Mouse (Mus musculus) c-Kit-negative CD71-positive TER-119-positive erythroid progenitor cells, embryonic 14.5 days (primary cell): ENCODE measurements around the gene Stpg2.
"Not testable (repeated sequence)": the region's sequence is repeated elsewhere in the genome, so short reads cannot be mapped to it uniquely, and the experiment has no call there.

ENCODE experiments used
- DNase-seq: peaks from one replicate; pipeline ENCODE4 v3.0.0-alpha.2; 2013; ENCODE audit warnings: low read depth, low spot score

Stpg2 gene

DNA sequence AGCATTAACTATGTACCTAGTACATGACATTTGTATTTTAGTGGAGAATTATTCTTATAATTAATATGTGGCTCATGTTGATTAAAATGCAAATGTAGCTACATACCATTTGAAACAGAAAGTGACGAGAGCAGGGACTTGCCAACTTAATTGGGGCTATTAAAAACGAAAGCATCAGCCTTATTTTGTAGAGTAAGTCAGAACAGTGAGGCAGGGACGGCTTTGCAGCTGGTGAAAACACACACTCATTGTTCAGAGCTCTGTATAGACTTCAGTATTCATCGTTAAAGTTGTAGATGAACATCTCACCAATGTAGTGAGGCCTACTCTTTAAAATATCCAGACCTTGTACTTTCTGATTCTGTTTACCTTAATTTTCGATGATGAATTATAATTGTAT lies 213.6 kb downstream of the Stpg2 start:
- DNase-seq, result no peak

DNA sequence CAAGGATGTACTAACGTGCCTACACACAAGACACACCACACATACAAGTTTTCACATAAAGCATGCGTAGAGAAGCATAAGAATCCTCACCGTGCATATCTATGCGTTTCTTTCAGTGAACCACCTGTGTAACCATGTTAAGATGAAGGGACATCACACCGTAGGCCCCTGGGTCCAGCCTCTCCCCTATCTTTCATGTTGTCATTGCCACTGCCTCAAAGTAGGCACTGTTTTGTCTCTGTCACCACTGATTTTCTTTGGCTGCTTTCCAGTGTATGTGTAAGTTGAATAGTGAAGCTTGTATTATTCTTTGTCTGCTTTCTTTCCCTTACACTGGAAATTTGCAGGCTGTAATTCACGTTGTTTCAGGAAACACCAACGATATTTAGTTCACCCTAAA lies 236.7 kb downstream of the Stpg2 start:
- DNase-seq, result no peak

DNA sequence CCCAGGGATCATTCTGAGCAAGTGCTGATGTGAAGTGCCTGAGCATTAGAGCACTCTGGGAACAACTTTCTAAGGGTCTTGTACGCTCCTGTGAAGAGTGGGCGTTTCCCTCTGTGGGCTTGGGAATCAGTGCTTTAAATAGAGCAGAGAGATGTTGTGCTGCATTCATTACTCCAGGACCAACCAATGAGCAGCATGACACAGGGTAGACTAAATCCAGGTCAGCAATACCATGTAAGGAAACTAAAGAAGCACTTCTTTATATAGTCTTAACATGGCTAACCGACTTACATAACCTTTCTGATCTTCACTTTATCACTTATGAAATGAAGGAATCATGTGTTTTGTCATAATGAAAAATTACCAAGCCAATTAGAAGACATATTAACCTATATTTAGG lies 290.4 kb downstream of the Stpg2 start:
- no peak for DNase-seq

GRCm38 (mm10) chr3:139502216-139502615 lies 296.7 kb downstream of the Stpg2 start:
- DNase-seq, result no peak

GRCm38 (mm10) chr3:139509275-139509985 lies 303.9 kb downstream of the Stpg2 start:
- DNase-seq, result no peak

DNA sequence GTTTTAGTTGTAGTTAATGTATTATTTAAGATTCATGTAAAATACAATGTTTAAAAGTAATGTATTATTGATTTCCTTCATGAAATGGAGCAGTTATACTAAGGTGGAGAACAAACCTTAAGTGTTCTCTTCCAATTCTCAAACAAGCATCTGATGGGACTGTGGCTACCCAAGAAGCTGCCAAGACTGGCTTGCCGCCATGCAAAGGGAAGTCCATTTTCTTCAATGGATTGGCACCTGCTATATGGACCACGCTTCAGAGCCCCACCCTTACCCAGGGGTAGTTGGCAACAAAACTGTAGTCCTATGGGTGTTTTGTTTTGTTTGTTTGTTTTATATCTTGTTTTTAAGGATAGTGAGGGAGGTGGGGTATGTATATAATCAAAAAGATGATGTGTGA lies 373.0 kb downstream of the Stpg2 start:
- no peak for DNase-seq

DNA sequence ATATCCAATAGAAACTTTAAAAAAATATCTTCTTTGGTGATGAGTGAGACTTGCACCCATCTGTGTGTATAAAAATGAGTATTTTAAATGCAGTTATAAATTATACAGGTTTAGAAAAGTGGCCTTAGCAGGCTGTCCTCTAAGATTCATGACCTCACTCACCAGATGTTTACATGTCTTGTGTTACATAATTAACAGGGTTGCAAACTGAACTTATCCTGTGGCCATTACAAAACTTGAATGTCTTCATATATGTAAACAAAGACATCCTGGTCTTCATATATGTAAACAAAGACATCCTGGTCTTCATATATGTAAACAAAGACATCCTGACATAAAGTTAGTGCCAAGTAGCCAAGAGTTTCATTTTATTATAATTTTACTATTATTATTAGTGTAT lies 375.8 kb downstream of the Stpg2 start:
- no peak for DNase-seq

- no peak for DNase-seq
Observed at GRCm38 (mm10) chr3:139599508-139599907, 394.0 kb downstream of the Stpg2 start.

GRCm38 (mm10) chr3:139608267-139608666 lies 402.8 kb downstream of the Stpg2 start:
- DNase-seq, result not testable (repeated sequence)

DNA sequence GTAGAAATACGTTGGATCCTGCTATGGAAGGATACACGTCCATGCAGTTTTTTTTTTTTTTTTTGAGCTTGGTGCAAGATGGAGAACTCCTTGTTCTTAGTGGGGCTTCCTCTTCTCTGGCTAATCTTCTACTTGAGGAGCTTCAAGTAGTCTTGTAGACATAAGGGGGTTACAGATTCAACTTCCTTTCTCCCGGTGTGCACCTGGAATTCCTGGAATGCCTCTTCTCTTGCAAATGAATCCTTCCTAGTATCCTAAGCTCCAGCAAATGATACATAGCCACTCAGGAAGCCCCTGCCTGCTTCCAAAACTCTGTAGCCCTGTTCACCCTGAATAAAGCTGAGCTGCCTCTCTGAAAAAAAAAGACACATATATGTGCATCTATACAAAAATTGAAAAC lies 409.1 kb downstream of the Stpg2 start:
- no peak for DNase-seq

DNA sequence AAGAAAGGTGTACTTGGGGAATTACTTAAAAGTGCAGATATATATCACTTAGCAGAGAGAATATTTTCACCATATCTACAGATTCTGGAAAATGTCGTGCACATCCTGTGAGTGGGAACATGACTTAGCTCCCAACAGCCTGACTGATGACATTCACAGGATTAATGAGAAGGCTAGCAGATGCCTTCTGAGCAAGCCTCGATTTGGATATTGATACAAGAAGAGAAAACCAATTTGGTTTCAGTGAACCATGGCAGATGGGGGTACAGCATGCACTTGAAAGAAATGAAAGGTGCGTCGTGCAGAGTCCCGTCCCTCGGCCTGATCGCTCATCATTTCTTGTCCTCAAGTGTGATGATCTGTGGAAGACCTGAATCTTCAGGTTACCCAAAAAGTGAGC lies 410.3 kb downstream of the Stpg2 start:
- no peak for DNase-seq

DNA sequence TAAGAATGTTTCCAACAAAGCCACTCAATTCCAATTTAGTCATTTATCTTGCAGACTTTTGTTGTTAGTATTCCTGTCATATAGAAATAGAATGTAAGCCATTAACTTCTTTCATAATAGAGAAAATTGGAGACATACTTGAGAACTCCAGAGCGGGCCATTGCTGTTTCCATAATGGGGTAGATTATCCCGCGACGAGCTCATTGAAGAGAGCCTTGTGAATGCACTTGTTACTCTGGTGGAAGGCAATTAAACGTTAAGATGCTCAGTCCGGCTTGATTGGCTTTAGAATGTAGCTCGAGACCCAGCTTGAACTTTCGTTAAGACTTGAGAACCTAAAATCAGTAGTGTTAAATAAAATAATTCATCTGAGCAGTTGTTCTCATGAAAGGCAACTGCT lies 432.4 kb downstream of the Stpg2 start:
- DNase-seq, result no peak

DNA sequence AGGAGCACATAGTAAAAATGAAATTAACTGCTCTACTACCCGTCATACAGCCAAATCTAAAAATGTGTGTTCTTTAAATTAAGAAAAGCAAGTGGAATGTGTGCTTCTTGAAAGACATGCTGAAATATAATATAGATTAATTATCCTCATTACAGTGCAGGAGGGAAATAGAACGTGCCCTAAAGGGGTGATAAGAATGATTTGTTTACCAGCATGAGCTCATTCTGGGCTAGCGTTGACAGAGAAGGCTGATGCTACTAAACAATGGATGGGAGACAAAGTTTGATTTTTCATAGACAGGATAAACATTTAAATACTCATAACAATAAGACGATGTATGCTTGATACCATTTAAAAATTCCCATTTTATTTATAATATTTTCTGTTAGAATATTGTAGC lies 446.0 kb downstream of the Stpg2 start:
- no peak for DNase-seq

- DNase-seq, result no peak
Observed at GRCm38 (mm10) chr3:139659416-139659815, 453.9 kb downstream of the Stpg2 start.

DNA sequence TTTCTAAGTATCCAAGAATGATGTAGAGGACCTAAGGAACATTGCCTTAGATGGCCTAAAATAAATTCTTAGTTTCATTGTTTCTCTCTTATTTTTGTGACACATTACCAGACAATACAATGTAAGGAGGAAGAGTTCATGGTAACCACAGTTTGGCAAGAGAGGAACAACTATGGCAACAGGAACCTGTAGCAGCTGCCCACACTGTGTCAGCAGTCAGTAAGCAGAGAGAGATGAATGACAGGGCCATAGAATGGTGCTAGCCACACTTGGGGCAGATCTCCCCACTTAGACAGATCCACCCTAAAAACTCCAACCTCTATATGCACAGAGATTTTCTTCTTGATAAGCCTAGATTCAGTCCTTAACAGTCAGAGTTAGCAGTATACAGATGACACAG lies 456.7 kb downstream of the Stpg2 start:
- DNase-seq, result no peak

- no peak for DNase-seq
Observed at GRCm38 (mm10) chr3:139663712-139664245, 458.3 kb downstream of the Stpg2 start.

- no peak for DNase-seq
Observed at GRCm38 (mm10) chr3:139665047-139665446, 459.6 kb downstream of the Stpg2 start.

- no peak for DNase-seq
Observed at GRCm38 (mm10) chr3:139676192-139676591, 470.7 kb downstream of the Stpg2 start.

DNA sequence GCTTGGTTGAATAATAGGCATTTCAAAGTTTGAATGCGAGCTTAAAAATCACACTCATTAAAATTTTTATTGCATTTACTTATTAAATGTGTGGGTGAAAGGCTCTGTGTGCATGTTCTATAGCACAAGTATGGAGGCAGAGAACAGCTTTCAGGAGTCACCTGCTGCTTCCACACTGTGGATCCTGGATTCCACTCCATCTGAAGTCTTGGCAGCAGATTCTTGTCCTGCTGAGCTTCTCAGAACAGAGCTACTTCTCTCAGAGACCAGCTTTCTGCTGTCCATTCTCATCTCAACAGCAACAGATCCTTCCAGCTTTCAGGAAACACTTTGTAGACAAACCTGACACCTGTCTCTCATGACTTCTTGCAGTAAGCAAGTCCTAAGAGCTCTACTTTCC lies 471.2 kb downstream of the Stpg2 start:
- no peak for DNase-seq

- peak; percentile 38 for DNase-seq
Observed at GRCm38 (mm10) chr3:139704238-139704637, 498.7 kb downstream of the Stpg2 start.

DNA sequence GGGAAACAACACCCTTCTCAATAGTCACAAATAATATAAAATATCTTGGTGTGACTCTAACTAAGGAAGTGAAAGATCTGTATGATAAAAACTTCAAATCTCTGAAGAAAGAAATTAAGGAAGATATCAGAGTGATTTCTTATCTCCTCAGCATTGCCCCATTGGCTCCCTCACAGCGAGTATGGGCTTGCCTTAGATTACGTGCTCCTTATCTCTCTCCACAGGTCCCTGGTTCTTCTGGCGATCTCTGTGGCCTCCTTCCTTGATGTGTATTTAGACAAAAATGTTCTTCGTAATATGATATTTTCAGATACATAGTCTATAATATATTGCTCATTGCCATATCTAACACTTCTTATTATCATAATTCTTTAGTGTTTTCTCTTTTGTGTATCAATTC lies 501.9 kb downstream of the Stpg2 start:
- DNase-seq, result peak; percentile 43

DNA sequence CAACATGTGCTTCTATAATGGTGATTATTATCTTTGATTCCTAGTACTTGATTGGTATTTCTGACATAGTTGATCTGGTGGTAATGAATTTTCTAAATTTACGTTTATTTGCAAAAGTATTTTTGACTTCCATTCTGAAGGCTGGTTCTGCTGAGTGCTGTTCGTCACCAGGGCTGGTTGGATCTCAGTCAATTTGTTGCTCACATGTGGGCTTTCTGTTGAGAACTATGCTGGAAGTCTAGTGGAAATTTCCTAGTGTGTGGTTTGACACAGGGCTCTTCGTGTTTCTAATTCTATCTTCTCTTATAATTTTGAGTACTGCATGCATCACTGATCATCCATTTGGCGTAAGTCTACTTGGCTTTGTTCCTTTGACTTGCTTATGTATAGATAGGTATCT lies 504.3 kb downstream of the Stpg2 start:
- no peak for DNase-seq

DNA sequence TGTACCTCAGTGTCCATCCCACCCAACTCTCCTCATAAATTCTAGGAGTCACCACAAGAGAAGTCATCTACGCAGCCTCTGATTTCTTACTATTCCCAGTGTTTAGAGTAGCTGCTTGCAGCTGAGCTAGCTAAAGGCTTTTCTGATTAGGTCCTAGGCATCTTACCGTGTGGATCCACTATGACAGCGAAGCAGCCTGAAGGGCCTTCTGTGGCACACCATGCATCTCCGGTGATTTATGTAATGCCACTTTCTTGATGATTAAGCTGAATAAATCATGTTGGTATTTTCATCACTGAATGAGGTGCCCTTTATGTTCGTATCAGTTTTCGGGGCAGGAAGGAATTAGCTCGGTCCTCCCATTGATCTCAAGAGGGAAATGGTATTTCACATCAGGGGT lies 523.3 kb downstream of the Stpg2 start:
- DNase-seq, result no peak

GRCm38 (mm10) chr3:139729248-139729647 lies 523.8 kb downstream of the Stpg2 start:
- no peak for DNase-seq
